Mouse (Mus musculus) liver, embryonic 14.5 days (tissue): ENCODE measurements at regions not wholly inside any gene's neighbourhood (a gene's known extent, or its start where the extent isn't known, plus 50 kb on each side); places are given as distances from the start of the nearest gene placed in this dataset.

Experiments used
- CTCF ChIP-seq: IDR thresholded peaks from 2 replicates; pipeline ENCODE4 v1.5.1; 2016; ENCODE audit warnings: antibody characterized with exemption, low read depth, control low read depth
- EP300 ChIP-seq: IDR thresholded peaks from 2 replicates; pipeline ENCODE4 v1.6.1; 2016; ENCODE audit warnings: antibody characterized with exemption, low read depth

- TF ChIP-seq CTCF = no peak
- TF ChIP-seq EP300 = no peak
Measured at GRCm38 (mm10) chr7:54505235-54505634, 330.1 kb upstream of the Luzp2 start.
